Mouse (Mus musculus) thymus, adult 2 months (tissue): ENCODE measurements at regions not wholly inside any gene's neighbourhood (a gene's known extent, or its start where the extent isn't known, plus 50 kb on each side); places are given as distances from the start of the nearest gene placed in this dataset.

Experiments used
- CTCF ChIP-seq: fragments of 200-500 bp; IDR thresholded peaks from 2 replicates; pipeline ENCODE4 v1.5.1; 2012; ENCODE audit warnings: mild to moderate bottlenecking, control low read depth, low read length, moderate library complexity, borderline replicate concordance; ENCODE audit not compliant: control insufficient read depth, poor library complexity, insufficient read depth; ENCODE audit errors: extremely low read depth
- POLR2A ChIP-seq: fragments of 200-500 bp; IDR thresholded peaks from 2 replicates; pipeline ENCODE4 v1.6.1; 2012; ENCODE audit warnings: mild to moderate bottlenecking, low read length, control low read depth, moderate library complexity; ENCODE audit not compliant: control insufficient read depth, poor library complexity, insufficient read depth; ENCODE audit errors: extremely low read depth

GRCm38 (mm10) chr1:76137701-76138100 is 591.6 kb downstream of the Slc4a3 start:
- no peak for TF ChIP-seq CTCF
- no peak for TF ChIP-seq POLR2A
